Mouse (Mus musculus) cerebellum, adult 2 months (tissue): Measurements from ENCODE around the gene Cacna2d2.

ENCODE experiments used
- CTCF ChIP-seq: fragments of 200-500 bp; IDR thresholded peaks from 2 replicates; pipeline ENCODE4 v1.5.1; 2011; ENCODE audit warnings: low read depth, mild to moderate bottlenecking, control low read depth, low read length, moderate library complexity, borderline replicate concordance; ENCODE audit not compliant: insufficient read depth
- POLR2A ChIP-seq: fragments of 200-500 bp; IDR thresholded peaks from 2 replicates; pipeline ENCODE4 v1.6.1; 2011; ENCODE audit warnings: low read length, control low read depth, borderline replicate concordance; ENCODE audit not compliant: insufficient read depth

DNA sequence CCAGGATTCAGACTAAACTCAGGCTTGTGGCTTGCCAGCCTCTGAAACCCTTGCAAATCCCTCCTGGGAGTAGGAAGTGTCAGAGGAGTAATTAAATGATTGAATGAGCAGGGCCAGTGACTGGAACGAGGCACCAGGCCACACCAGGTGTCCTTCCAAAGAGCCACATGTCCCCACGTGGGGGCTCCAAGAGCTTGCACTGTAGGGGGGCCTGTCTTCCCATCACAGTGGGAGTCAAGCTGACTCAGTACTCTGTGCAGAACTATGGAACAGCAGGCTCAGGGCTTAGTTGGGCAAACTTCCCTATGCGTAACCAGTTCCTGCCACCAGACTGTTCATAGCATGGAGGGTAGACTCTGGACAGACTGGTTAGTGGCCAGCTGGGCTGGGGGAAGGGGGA is 15.0 kb upstream of the Cacna2d2 start:
- TF ChIP-seq CTCF (no peak), POLR2A (no peak)
